Mouse (Mus musculus): ENCODE measurements around the gene Elfn2. TPM values are rescaled to one million over a fixed set of nuclear protein-coding genes. Genes with fewer than 3 reads are reported as not detected.

Elfn2 gene
- polyA plus RNA-seq, 1 experiment from 2014 or later: 0.45 TPM

DNA sequence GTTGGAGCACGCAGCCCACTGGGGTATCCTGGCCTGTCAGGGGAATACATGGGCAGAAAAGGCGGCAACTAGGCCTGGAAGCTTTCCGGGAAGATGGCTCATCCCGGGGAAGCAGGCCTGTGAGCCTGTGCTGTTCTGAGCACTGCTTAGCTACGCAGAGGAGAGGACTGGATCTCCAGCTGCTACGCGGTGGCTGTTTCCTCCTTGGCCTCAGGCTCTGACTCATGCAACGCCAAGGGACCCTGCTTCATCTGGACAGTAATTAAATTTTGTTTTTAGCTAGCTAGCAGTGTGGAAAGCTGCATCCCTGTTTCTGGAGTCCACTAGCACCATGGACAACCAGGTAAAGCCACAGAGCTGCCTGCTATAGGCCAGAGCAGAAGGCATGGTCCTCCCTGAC is 36.8 kb downstream of the Elfn2 start:
- in situ Hi-C loops (cut with MboI; ENCODE audit: low pct_unique_long_range_greater_than_20kb): no loop called here
- ATAC-seq: no peak

DNA sequence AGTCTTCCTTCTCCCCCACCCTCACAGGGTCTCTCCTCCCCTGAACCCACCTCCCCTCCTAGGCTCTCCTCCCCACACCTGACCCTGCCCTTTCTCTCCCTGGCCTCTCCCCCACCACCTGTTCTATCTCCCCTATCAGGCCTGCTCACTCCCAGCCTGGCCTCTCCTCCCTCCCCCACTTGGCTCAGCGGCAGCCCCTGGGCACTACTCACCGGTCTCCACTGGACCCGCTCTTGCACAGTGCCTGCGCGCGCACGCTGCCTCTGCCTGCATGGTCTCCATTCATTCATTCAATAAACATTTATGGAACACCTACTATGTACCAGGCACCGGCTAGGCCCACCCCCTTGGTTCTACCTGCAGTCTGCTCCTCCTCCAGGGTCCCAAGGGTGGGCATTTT is 37.3 kb downstream of the Elfn2 start:
- TF ChIP-seq CTCF (IDR thresholded peaks at IDR 0.05): no peak
- in situ Hi-C loops (cut with MboI; ENCODE audit: low pct_unique_long_range_greater_than_20kb): no loop called here
- ATAC-seq (no peak), DNase-seq (ENCODE audit: low read depth, low spot score) (no peak)
- H3K27me3 ChIP-seq: peaks cover 9% of the 10 kb centered on the region
- CTCF ChIA-PET: no interaction called here
- POLR2A ChIA-PET: no interaction called here

More for the DNA sequence above, 36.8 kb downstream of the Elfn2 start:
- ChIA-PET POLR2A (no interaction called here), CTCF (no interaction called here)
- H3K27me3 ChIP-seq: peaks cover 14% of the 10 kb centered on the region
- DNase-seq (ENCODE audit: low read depth, low spot score): no peak
- no peak for TF ChIP-seq CTCF (IDR thresholded peaks at IDR 0.05)

DNA sequence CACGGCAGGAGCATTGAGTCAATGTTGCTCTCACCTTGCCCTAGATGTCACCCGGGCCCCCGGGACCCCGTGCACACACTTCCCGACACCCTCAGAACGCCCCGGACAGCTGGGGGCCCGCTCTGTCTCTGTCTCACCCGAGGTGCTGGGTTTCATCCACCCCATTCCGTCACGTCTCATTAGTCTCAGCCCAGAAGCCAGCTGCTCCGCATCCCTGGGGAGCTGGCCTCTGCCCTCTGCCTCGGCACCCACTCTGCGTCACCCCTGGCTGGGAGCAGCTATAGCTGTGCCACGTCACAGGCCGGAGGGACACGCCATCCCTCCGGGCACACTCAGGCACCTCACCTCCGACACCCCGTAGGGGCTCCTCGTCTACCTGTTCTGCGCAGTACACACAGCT is 38.3 kb downstream of the Elfn2 start:
- POLR2A ChIA-PET: no interaction called here
- H3K27me3 ChIP-seq: peaks cover 3% of the 10 kb centered on the region
- ATAC-seq (no peak), DNase-seq (ENCODE audit: low read depth, low spot score) (no peak)
- CTCF ChIA-PET: no interaction called here
- in situ Hi-C loops (cut with MboI; ENCODE audit: low pct_unique_long_range_greater_than_20kb): no loop called here
- no peak for TF ChIP-seq CTCF (IDR thresholded peaks at IDR 0.05)

DNA sequence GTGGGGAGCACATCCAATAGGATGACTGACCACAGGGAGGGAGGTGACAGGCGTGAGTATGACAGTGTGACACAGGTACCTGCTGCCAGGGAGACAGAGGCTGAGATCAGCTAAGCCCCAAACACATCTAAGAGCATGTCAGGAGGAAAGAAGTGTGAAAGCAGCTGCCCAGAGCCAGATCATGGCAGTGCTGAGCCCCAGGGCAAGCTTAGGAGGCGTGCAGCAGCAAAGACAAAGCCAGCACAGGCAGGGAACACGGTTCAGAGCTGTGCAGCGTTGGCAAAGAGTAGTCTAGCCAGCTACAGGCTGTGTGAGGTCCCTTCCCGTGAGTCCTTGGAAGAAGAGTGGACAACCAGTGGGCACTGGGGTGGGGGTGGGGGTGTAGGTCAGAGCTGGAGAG is 40.9 kb downstream of the Elfn2 start:
- ATAC-seq: no peak
- H3K27me3 ChIP-seq: peaks cover 7% of the 10 kb centered on the region
- CTCF ChIA-PET: interaction anchor here (1.7 kb wide), 1 partner anchor 29 kb away, joined by 4 read pairs; no protein-coding TSS in a partner anchor
- DNase-seq (ENCODE audit: low read depth, low spot score): no peak
- TF ChIP-seq CTCF (IDR thresholded peaks at IDR 0.05): no peak
- in situ Hi-C loops (cut with MboI; ENCODE audit: low pct_unique_long_range_greater_than_20kb): no loop called here
- POLR2A ChIA-PET: no interaction called here

DNA sequence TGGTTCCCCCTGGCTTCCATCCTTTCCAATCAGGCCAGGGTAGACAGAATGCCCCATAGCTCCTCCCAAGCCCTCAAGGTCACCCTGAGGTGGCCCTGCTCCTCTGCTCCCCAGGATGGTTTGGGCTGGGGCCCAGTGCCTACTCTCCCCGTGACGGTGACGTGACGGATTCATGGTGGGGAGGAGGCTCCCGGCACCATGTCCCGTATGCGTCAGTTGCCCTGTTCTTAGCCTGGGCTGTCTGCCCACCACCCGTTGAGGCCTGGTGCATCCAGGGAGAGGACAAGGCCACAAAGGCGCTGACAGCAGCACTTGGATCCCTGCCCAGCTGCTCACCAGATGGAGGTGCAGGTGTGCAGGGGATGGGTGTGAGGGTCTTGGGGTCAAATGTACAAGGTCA is 41.6 kb downstream of the Elfn2 start:
- TF ChIP-seq CTCF (IDR thresholded peaks at IDR 0.05): no peak
- ATAC-seq: no peak
- CTCF ChIA-PET: interaction anchor here (1.7 kb wide), 1 partner anchor 28 kb away, joined by 4 read pairs; no protein-coding TSS in a partner anchor
- peaks cover 14% of the 10 kb centered on the region for H3K27me3 ChIP-seq
- in situ Hi-C loops (cut with MboI; ENCODE audit: low pct_unique_long_range_greater_than_20kb): no loop called here
- no peak for DNase-seq (ENCODE audit: low read depth, low spot score)
- POLR2A ChIA-PET: no interaction called here

DNA sequence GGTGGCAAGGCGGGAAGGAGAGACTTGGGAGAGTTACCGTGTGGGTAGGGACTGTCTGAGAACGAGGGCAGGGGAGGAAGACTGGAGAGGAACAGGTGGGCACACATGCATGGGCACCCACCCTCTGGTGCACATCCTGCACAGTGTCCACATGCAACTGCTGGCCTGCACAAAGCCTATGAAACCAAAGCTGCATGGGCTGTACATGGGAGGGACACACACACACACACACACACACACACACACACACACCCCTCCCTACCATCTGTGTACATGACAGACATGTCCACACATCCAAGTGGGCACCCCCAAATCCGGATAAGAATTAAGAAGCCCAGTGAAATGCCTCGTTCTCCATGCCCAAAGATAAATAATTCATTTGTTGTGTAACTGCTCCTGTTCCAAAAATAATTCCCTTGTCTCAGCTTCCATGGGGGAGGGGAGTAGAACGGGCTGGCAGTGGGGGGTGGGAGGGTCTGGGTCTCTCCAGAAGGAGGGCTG is 43.6 kb downstream of the Elfn2 start:
- ChIA-PET POLR2A (no interaction called here), CTCF (no interaction called here)
- in situ Hi-C loops (cut with MboI; ENCODE audit: low pct_unique_long_range_greater_than_20kb): no loop called here
- H3K27me3 ChIP-seq: peaks cover 15% of the 10 kb centered on the region
- ATAC-seq (no peak), DNase-seq (ENCODE audit: low read depth, low spot score) (no peak)
- no peak for TF ChIP-seq CTCF (IDR thresholded peaks at IDR 0.05)

DNA sequence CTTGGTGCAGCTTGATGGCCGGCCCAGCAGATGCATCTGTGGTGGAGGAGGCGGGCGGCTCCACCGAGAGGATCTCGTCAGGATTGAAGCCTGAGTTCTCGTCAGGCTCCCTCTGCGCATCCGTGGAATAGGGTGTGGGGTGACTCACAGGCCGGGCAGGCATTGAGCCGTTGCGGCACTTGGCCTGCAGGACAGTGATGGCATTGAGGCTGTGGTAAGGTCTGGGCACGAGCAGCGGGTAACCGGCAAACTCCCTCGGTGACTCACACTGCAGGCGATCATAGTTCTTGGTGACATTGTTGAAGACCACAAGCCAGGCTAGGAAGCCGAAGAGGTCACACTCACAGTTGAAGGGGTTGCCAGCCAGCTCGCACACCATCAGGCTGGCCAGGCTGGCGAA is 45.1 kb downstream of the Elfn2 start:
- DNase-seq (ENCODE audit: low read depth, low spot score) (no peak), ATAC-seq (no peak)
- in situ Hi-C loops (cut with MboI; ENCODE audit: low pct_unique_long_range_greater_than_20kb): no loop called here
- no peak for TF ChIP-seq CTCF (IDR thresholded peaks at IDR 0.05)
- ChIA-PET POLR2A (no interaction called here), CTCF (no interaction called here)
- peaks cover 12% of the 10 kb centered on the region for H3K27me3 ChIP-seq

DNA sequence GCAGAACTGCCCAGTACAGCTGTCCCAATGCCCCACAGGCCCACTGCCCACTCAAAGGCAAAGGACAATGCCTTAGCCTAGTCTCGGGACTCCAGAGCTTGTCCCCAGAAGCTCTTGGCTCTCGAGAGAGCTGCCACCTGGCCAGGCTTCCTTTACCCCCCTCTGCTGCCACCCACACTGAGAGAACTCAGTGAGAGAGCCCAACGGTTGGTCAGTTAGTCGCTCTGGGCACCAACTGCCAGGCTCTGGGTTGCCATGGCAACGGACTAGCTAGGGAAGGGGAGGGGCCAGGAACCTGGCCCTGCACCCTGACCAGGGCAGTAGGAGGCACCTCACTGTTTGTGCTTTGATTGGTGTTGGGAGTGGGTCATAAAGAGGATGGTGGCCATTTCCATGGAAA is 48.2 kb downstream of the Elfn2 start:
- ATAC-seq: no peak
- TF ChIP-seq CTCF (IDR thresholded peaks at IDR 0.05): no peak
- H3K27me3 ChIP-seq: peaks cover 12% of the 10 kb centered on the region
- in situ Hi-C loops (cut with MboI; ENCODE audit: low pct_unique_long_range_greater_than_20kb): no loop called here
- DNase-seq (ENCODE audit: low read depth, low spot score): no peak
- ChIA-PET POLR2A (no interaction called here), CTCF (no interaction called here)

DNA sequence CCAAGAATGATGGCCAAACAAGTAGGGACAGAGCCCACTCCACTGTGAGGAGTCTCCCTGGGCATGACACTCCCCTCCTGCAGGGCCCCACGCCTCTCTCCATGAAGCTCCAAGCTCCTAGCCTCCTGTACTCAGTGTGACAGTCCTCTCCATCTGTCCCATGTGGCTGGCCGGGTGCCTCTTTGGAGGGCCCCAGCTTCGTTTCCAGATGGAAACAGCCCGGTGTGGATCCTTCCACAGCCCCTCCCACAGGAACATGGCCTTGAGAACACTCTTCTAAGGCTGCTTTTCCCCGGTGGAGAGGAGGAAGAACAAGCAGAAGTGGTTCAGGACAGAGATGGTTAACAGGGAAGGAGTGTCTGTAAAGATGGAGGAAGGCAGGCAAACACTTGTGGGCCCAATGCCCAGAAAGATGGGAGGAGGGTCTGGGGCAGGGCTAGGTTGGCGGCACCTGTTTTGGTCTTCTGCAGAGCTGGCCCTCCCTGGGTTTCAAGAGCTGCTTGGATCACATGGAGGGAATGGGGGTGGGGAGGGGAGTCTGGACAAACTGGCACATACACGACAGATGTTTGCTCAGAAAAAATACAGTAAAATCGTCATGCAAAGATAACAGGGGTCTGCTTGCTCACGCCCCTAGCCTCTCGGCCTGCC is 49.2 kb downstream of the Elfn2 start:
- CTCF ChIA-PET: no interaction called here
- no peak for DNase-seq (ENCODE audit: low read depth, low spot score)
- TF ChIP-seq CTCF (IDR thresholded peaks at IDR 0.05): no peak
- peaks cover 12% of the 10 kb centered on the region for H3K27me3 ChIP-seq
- POLR2A ChIA-PET: no interaction called here
- no peak for ATAC-seq
- in situ Hi-C loops (cut with MboI; ENCODE audit: low pct_unique_long_range_greater_than_20kb): no loop called here

DNA sequence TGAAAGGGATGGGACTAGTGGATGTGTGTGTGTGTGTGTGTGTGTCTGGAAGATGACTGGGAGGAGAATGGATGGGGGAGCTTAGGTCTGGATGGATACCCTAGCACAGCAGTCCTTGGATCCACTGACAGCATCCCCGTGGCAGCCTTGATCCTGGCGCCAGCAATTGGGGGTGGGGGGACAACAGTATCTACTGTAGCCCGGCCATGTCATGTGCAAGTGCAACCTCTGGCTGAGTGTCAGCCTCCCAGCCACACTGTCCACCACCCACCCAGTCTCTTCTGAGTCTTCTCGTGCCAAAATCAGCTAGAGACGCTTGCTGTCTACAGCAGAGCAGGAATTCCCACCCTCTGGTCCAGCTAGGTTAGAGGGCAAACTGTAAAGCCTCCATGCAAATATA is 54.3 kb downstream of the Elfn2 start:
- in situ Hi-C loops (cut with MboI; ENCODE audit: low pct_unique_long_range_greater_than_20kb): no loop called here
- POLR2A ChIA-PET: interaction anchor here (0.7 kb wide), 1 partner anchor 19 kb away, joined by 3 read pairs; no protein-coding TSS in a partner anchor
- ATAC-seq (no peak), DNase-seq (ENCODE audit: low read depth, low spot score) (no peak)
- no peak for TF ChIP-seq CTCF (IDR thresholded peaks at IDR 0.05)
- CTCF ChIA-PET: no interaction called here
- H3K27me3 ChIP-seq: peaks cover 9% of the 10 kb centered on the region

DNA sequence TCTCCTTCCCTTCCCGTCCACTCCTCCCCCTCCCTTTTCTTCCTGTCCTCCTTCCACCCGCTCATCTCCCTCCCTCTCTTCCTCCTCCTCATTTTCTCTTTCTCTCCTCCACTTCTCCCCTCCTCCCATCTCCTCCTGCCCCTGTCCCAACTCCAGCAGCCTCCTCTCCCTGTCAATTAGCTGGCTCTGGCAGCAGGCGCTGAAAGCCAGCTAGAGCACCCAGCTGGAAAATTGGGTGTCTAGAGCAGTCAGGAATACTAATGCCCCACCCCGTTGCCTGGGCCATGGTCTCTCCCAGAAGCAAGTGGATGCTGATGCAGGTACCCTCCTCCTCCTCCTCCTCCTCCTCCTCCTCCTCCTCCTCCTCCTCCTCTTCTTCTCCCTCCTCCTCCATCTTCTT is 67.4 kb downstream of the Elfn2 start:
- POLR2A ChIA-PET: no interaction called here
- CTCF ChIA-PET: interaction anchor here (0.9 kb wide), 1 partner anchor 69 kb away, joined by 3 read pairs; no protein-coding TSS in a partner anchor
- ATAC-seq (no peak), DNase-seq (ENCODE audit: low read depth, low spot score) (no peak)
- H3K27me3 ChIP-seq: peaks cover 60% of the 10 kb centered on the region
- in situ Hi-C loops (cut with MboI; ENCODE audit: low pct_unique_long_range_greater_than_20kb): no loop called here
- no peak for TF ChIP-seq CTCF (IDR thresholded peaks at IDR 0.05)

DNA sequence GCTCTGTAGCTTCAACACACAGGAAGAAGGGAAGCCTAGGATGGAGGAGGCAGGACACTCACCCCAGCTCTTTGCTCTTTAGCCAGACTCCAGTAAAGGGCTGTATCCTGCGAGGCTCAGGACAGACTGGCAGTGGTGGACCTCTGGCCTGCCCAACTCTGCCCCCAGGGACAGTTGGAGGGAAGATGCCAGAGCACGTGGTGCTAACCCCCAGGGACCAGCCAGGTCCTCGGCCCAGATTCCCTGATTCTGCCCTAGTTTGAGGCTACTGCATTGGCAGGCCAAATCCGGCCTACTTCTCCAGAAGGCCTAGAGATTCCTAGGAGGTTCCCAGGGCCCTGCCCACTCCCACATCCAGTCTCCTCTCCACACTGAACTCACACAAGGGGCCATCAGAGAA is 70.8 kb downstream of the Elfn2 start:
- ChIA-PET POLR2A (no interaction called here), CTCF (no interaction called here)
- DNase-seq (ENCODE audit: low read depth, low spot score): no peak
- in situ Hi-C loops (cut with MboI; ENCODE audit: low pct_unique_long_range_greater_than_20kb): no loop called here
- TF ChIP-seq CTCF (IDR thresholded peaks at IDR 0.05): no peak
- no peak for ATAC-seq
- peaks cover 53% of the 10 kb centered on the region for H3K27me3 ChIP-seq
